Mouse (Mus musculus): ENCODE measurements at regions not wholly inside any gene's neighbourhood (a gene's known extent, or its start where the extent isn't known, plus 50 kb on each side); places are given as distances from the start of the nearest gene placed in this dataset.

DNA sequence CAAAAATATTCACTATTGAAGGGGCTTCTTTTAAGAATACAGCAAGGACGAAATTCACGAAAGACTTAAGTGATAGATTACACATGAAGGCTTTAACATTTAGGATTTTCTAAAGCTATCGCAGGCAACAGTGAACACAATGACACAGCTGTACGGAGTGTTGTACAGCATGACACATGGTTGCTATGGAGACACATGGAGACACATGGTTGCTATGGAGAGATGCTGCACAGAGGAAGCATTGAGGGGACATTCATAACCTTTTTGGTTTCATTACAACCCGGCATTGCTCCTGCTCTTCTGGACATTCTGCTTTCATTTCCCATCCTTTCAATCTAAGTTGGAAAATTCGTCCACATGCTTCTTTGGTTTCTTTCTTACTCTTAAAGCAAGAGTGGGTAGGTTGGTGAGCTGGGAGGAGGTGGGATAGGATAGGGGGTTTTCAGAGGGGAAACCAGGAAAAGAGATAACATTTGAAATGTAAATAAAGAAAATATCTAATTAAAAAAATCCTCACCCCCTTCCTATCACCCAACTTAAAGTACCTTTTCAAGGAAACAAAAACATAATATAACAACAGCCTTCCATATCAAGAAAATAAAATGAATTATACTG, 307.2 kb downstream of the Crisp4 start:
- peak; percentile 49 for DNase-seq (ENCODE audit: low spot score)

- no peak for DNase-seq (ENCODE audit: low spot score)
Observed at GRCm38 (mm10) chr1:17825860-17826259, 319.8 kb downstream of the Crisp4 start.
